Mouse (Mus musculus) limb, embryonic 14.5 days (tissue): ENCODE results near the gene Ldb3. TPM values are rescaled to one million over a fixed set of nuclear protein-coding genes. Genes with fewer than 3 reads are reported as not detected.

Experiments
- ATAC-seq: fragments of 200-750 bp; cut with Nextera tagmentation; 2 replicates; pipeline ENCODE4 v1.8.0; 2017; ENCODE audit warnings: low read depth, moderate number of reproducible peaks, moderate TSS enrichment; ENCODE audit not compliant: low FRiP score
- DNase-seq: peaks from one replicate; pipeline ENCODE4 v3.0.0-alpha.2; 2015; ENCODE audit warnings: low spot score
- H3K27ac ChIP-seq: fragments of 300-500 bp; sonication (generic); replicated peaks from 2 replicates; pipeline ENCODE4 v1.5.1; 2014; ENCODE audit warnings: low read depth, mild to moderate bottlenecking, low read length, moderate library complexity, mixed read lengths
- H3K27me3 ChIP-seq: fragments of 300-500 bp; sonication (generic); 2 replicates; pipeline ENCODE4 v1.6.1; 2014; ENCODE audit warnings: low read length, mixed read lengths; ENCODE audit not compliant: control insufficient read depth, insufficient read depth
- H3K36me3 ChIP-seq: fragments of 300-500 bp; sonication (generic); 2 replicates; pipeline ENCODE4 v1.6.1; 2014; ENCODE audit warnings: mild to moderate bottlenecking, low read length, moderate library complexity, mixed read lengths; ENCODE audit not compliant: control insufficient read depth, insufficient read depth
- H3K4me1 ChIP-seq: fragments of 300-500 bp; sonication (generic); 2 replicates; pipeline ENCODE4 v1.6.1; 2014; ENCODE audit warnings: antibody characterized with exemption, low read length, mixed read lengths; ENCODE audit not compliant: control insufficient read depth, insufficient read depth
- H3K4me2 ChIP-seq: fragments of 300-500 bp; sonication (generic); replicated peaks from 2 replicates; pipeline ENCODE4 v1.6.1; 2014; ENCODE audit warnings: low read depth, mild to moderate bottlenecking, low read length, moderate library complexity; ENCODE audit not compliant: severe bottlenecking
- H3K4me3 ChIP-seq: fragments of 300-500 bp; sonication (generic); replicated peaks from 2 replicates; pipeline ENCODE4 v1.5.1; 2014; ENCODE audit warnings: low read length
- H3K9ac ChIP-seq: fragments of 300-500 bp; sonication (generic); 2 replicates; pipeline ENCODE4 v1.6.1; 2014; ENCODE audit warnings: mild to moderate bottlenecking, low read depth, low read length, moderate library complexity; ENCODE audit not compliant: severe bottlenecking
- H3K9me3 ChIP-seq: fragments of 300-500 bp; sonication (generic); 2 replicates; pipeline ENCODE4 v1.6.1; 2016; ENCODE audit warnings: low read length; ENCODE audit not compliant: control insufficient read depth
- POLR2A ChIP-seq: fragments of 200-500 bp; IDR thresholded peaks from 2 replicates; pipeline ENCODE4 v1.8.0; 2012; ENCODE audit warnings: inconsistent platforms, mild to moderate bottlenecking, moderate library complexity, borderline replicate concordance; ENCODE audit not compliant: insufficient read depth, insufficient read length; ENCODE audit errors: extremely low read depth
- WGBS: fragments of 180-500 bp; shearing (Covaris S2); extraction: QIAGEN DNeasy Blood & Tissue Kit; methylation state at CpG from one replicate; pipeline ENCODE4 v1.1.7; 2014; 5-methylcytosine and 5-hydroxymethylcytosine counted together
- polyA plus RNA-seq, 2 experiments: library from polyadenylated mRNA; depleted of rRNA in 1 of 2; stranded (reverse) in 1 of 2; unstranded in 1 of 2; fragments of >200 nt; fragmentation: Nextera tagmentation in 1 of 2; extraction: Ambion mirVana in 1 of 2; gene quantifications; 2 replicates each; pipeline versions ENCODE4 v1.2.1 to v1.2.3; 2012 to 2014

The Ldb3 gene
- polyA plus RNA-seq, 2 experiments = 26.6 to 37.7 TPM

GRCm38 (mm10) chr14:34503759-34504158, 84.7 kb downstream of the Ldb3 start:
- Histone ChIP-seq H3K27me3 (no peaks in the 10 kb centered on the region), H3K9me3 (no peaks in the 10 kb centered on the region), H3K4me1 (peaks cover 34% of the 10 kb centered on the region), H3K36me3 (no peaks in the 10 kb centered on the region), H3K4me3 (peak overlapping the region; percentile 94), H3K9ac (no peak overlapping the region), H3K27ac (no peak overlapping the region), H3K4me2 (peak overlapping the region; percentile 71)
- DNase-seq (no peak), ATAC-seq (no peak)
- no peak for TF ChIP-seq POLR2A
- WGBS = 62% methylated on average over 6 of the region's 6 CpGs

GRCm38 (mm10) chr14:34503325-34503647, 85.2 kb downstream of the Ldb3 start, which contains the start of gene Bmpr1a:
Gene Bmpr1a (minus strand): TSS chr14:34503341.
- peak within 1 kb of the TSS; percentile 94 for H3K4me3 ChIP-seq
- ATAC-seq (no peak), DNase-seq (no peak)
- H3K36me3 ChIP-seq = no peaks in the 10 kb centered on the region
- H3K27ac ChIP-seq = peak within 1 kb of the TSS; percentile 100
- TF ChIP-seq POLR2A = no peak
- peaks cover 30% of the 10 kb centered on the region for H3K4me1 ChIP-seq
- WGBS = 4% methylated on average over 15 of the region's 15 CpGs
- H3K27me3 ChIP-seq = no peaks in the 10 kb centered on the region
- H3K9me3 ChIP-seq = no peaks in the 10 kb centered on the region
- H3K4me2 ChIP-seq = peak within 1 kb of the TSS; percentile 71
- peak within 1 kb of the TSS; percentile 100 for H3K9ac ChIP-seq

- peaks cover 25% of the 10 kb centered on the region for H3K4me1 ChIP-seq
- H3K4me2 ChIP-seq = peak overlapping the region; percentile 71
- H3K9ac ChIP-seq = peak overlapping the region; percentile 100
- H3K27me3 ChIP-seq = no peaks in the 10 kb centered on the region
- peak overlapping the region; percentile 94 for H3K4me3 ChIP-seq
- no peaks in the 10 kb centered on the region for H3K9me3 ChIP-seq
- H3K27ac ChIP-seq = peak overlapping the region; percentile 100
- peak; percentile 92 for DNase-seq
- peak; percentile 92 for ATAC-seq
- no peaks in the 10 kb centered on the region for H3K36me3 ChIP-seq
- under 1% methylated on average over 47 of the region's 115 CpGs for WGBS
- 0 out of 2 replicates have a peak, but pooled peaks have one; percentile 57 for TF ChIP-seq POLR2A
These were observed 85.8 kb downstream of the Ldb3 start for GRCm38 (mm10) chr14:34502475-34503324.

GRCm38 (mm10) chr14:34501804-34502474, 86.5 kb downstream of the Ldb3 start:
- no peaks in the 10 kb centered on the region for H3K27me3 ChIP-seq
- peak overlapping the region; percentile 100 for H3K9ac ChIP-seq
- H3K9me3 ChIP-seq = no peaks in the 10 kb centered on the region
- WGBS = 4% methylated on average over 55 of the region's 77 CpGs
- H3K36me3 ChIP-seq = no peaks in the 10 kb centered on the region
- DNase-seq (peak; percentile 28), ATAC-seq (peak; percentile 51)
- TF ChIP-seq POLR2A = no peak
- H3K4me2 ChIP-seq = peak overlapping the region; percentile 71
- peak overlapping the region; percentile 94 for H3K4me3 ChIP-seq
- H3K27ac ChIP-seq = peak overlapping the region; percentile 100
- H3K4me1 ChIP-seq = peaks cover 29% of the 10 kb centered on the region

GRCm38 (mm10) chr14:34501447-34501803, 87.1 kb downstream of the Ldb3 start:
- no peak for TF ChIP-seq POLR2A
- Histone ChIP-seq H3K9me3 (no peaks in the 10 kb centered on the region), H3K4me1 (peaks cover 29% of the 10 kb centered on the region), H3K27ac (peak overlapping the region; percentile 100), H3K4me3 (peak overlapping the region; percentile 94), H3K36me3 (no peaks in the 10 kb centered on the region), H3K4me2 (peak overlapping the region; percentile 71), H3K9ac (peak overlapping the region; percentile 100), H3K27me3 (no peaks in the 10 kb centered on the region)
- ATAC-seq = no peak
- under 1% methylated on average over 16 of the region's 16 CpGs for WGBS
- peak; percentile 36 for DNase-seq
